In the genomic region with DNA sequence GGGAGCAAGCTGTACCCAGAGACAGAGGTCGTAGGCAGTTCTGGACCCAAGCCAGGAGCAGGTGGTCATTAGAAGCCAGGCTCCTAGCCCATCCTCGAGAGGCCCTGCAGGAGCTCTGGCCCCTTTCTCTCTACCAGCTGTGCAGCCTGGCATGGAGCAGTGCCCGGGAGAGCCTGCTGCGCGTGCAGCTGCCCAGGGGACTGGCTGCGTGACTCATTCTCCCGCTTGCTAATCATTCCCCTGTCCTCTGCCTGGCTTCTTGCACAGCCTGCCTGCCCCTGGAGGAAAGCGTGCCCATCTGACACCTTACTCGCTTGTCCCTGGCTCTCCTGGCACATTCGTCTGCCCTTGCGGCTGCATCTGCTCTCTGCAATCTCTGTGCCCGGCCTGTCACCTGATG, we compare ENCODE assay signal across 7 mouse cellular contexts. TPM values are rescaled to one million over a fixed set of nuclear protein-coding genes. Genes with fewer than 3 reads are reported as not detected.
A peak's percentile ranks its signal among the peaks of the same experiment; 100 is the strongest.
DNase-seq lines count a peak whose midpoint lies in the region; ATAC-seq and TF ChIP-seq lines count a peak whose summit lies in the region.

No protein-coding gene starts in this region.

- no peak overlapping the region for H3K4me2 ChIP-seq in lung, embryonic 15.5 days
- H3K4me2 ChIP-seq in forebrain, postnatal 0 days (ENCODE audit: low read depth), result no peak overlapping the region
- no peak overlapping the region for H3K4me2 ChIP-seq in midbrain, postnatal 0 days (ENCODE audit: low read depth, low read length, poor library complexity, severe bottlenecking)
- H3K4me2 ChIP-seq in liver, postnatal 0 days (ENCODE audit: low read depth, low read length), result no peak overlapping the region

- no peaks in the 10 kb centered on the region for H3K9me3 ChIP-seq in lung, embryonic 15.5 days
- no peaks in the 10 kb centered on the region for H3K9me3 ChIP-seq in forebrain, postnatal 0 days (ENCODE audit: low read length)
- H3K9me3 ChIP-seq in midbrain, postnatal 0 days (ENCODE audit: low read length), result no peaks in the 10 kb centered on the region
- H3K9me3 ChIP-seq in liver, postnatal 0 days (ENCODE audit: low read length), result no peaks in the 10 kb centered on the region

- 0 out of 2 replicates have a peak, but pooled peaks have one; percentile 19 for ATAC-seq in lung, embryonic 15.5 days (ENCODE audit: borderline replicate concordance, extremely low read depth, low FRiP score, low TSS enrichment)
- peak; percentile 80 for ATAC-seq in forebrain, postnatal 0 days
- no peak for ATAC-seq in midbrain, postnatal 0 days (ENCODE audit: low FRiP score)
- ATAC-seq in liver, postnatal 0 days, result no peak

- no peak for TF ChIP-seq EP300 in liver, postnatal 0 days (IDR thresholded peaks at IDR 0.05; ENCODE audit: low read depth)

- no peak for TF ChIP-seq CTCF in brain, embryonic 14.5 days (IDR thresholded peaks at IDR 0.05; ENCODE audit: borderline replicate concordance, extremely low read depth, insufficient read depth, insufficient read length)
- TF ChIP-seq CTCF in forebrain, postnatal 0 days (IDR thresholded peaks at IDR 0.05; ENCODE audit: low read depth), result no peak
- TF ChIP-seq CTCF in midbrain, postnatal 0 days (IDR thresholded peaks at IDR 0.05), result no peak
- no peak for TF ChIP-seq CTCF in liver, postnatal 0 days (IDR thresholded peaks at IDR 0.05; ENCODE audit: low read depth)

- no peak overlapping the region for H3K9ac ChIP-seq in lung, embryonic 15.5 days
- no peak overlapping the region for H3K9ac ChIP-seq in forebrain, postnatal 0 days
- no peak overlapping the region; the same call in 1 of the 2 replicates for H3K9ac ChIP-seq in midbrain, postnatal 0 days (replicated peaks; ENCODE audit: low read length, poor library complexity, severe bottlenecking)
- no peak overlapping the region for H3K9ac ChIP-seq in liver, postnatal 0 days (replicated peaks)

- H3K27me3 ChIP-seq in lung, embryonic 15.5 days, result no peaks in the 10 kb centered on the region
- no peaks in the 10 kb centered on the region for H3K27me3 ChIP-seq in forebrain, postnatal 0 days (ENCODE audit: insufficient read depth, low read length)
- no peaks in the 10 kb centered on the region for H3K27me3 ChIP-seq in midbrain, postnatal 0 days (ENCODE audit: insufficient read depth, low read length)
- no peaks in the 10 kb centered on the region for H3K27me3 ChIP-seq in liver, postnatal 0 days (ENCODE audit: insufficient read depth, low read length)

- no peak overlapping the region for H3K4me3 ChIP-seq in lung, embryonic 15.5 days
- no peak overlapping the region for H3K4me3 ChIP-seq in forebrain, postnatal 0 days (ENCODE audit: low read depth, low read length)
- H3K4me3 ChIP-seq in midbrain, postnatal 0 days (ENCODE audit: low read depth, low read length), result no peak overlapping the region
- H3K4me3 ChIP-seq in liver, postnatal 0 days (ENCODE audit: low read depth, low read length), result no peak overlapping the region

- no peaks in the 10 kb centered on the region for H3K4me1 ChIP-seq in lung, embryonic 15.5 days
- H3K4me1 ChIP-seq in forebrain, postnatal 0 days (ENCODE audit: insufficient read depth), result no peaks in the 10 kb centered on the region
- H3K4me1 ChIP-seq in midbrain, postnatal 0 days (ENCODE audit: insufficient read depth, low read length), result no peaks in the 10 kb centered on the region
- H3K4me1 ChIP-seq in liver, postnatal 0 days (ENCODE audit: insufficient read depth), result no peaks in the 10 kb centered on the region

- WGBS in lung, embryonic 15.5 days, result 77% methylated on average over 12 of the region's 12 CpGs
- 51% methylated on average over 12 of the region's 12 CpGs for WGBS in forebrain, postnatal 0 days
- WGBS in midbrain, postnatal 0 days, result 54% methylated on average over 12 of the region's 12 CpGs
- WGBS in liver, postnatal 0 days (ENCODE audit: insufficient replicate concordance), result 83% methylated on average over 12 of the region's 12 CpGs

- TF ChIP-seq POLR2A in brain, embryonic 14.5 days (IDR thresholded peaks at IDR 0.05; ENCODE audit: borderline replicate concordance, extremely low read depth, insufficient read depth, insufficient read length, poor library complexity, severe bottlenecking), result no peak

- no peaks in the 10 kb centered on the region for H3K36me3 ChIP-seq in lung, embryonic 15.5 days
- H3K36me3 ChIP-seq in forebrain, postnatal 0 days (ENCODE audit: insufficient read depth), result no peaks in the 10 kb centered on the region
- no peaks in the 10 kb centered on the region for H3K36me3 ChIP-seq in midbrain, postnatal 0 days (ENCODE audit: insufficient read depth, low read length)
- H3K36me3 ChIP-seq in liver, postnatal 0 days (replicated peaks; ENCODE audit: insufficient read depth, low read length), result no peaks in the 10 kb centered on the region

- DNase-seq in lung, postnatal 10 days, result no peak
- DNase-seq in brain, embryonic 14.5 days (ENCODE audit: low read depth), result peak; percentile 81
- peak; percentile 46 for DNase-seq in forebrain, postnatal 0 days
- DNase-seq in midbrain, postnatal 0 days (ENCODE audit: low spot score), result peak; percentile 61
- DNase-seq in urinary bladder, postnatal 25 days (ENCODE audit: low spot score), result no peak
- no peak for DNase-seq in liver, postnatal 0 days

- H3K27ac ChIP-seq in lung, embryonic 15.5 days, result no peak overlapping the region
- H3K27ac ChIP-seq in forebrain, postnatal 0 days (ENCODE audit: low read depth, low read length), result no peak overlapping the region
- H3K27ac ChIP-seq in midbrain, postnatal 0 days (ENCODE audit: low read depth, low read length), result peak overlapping the region; percentile 26; the same call in 1 of the 2 replicates
- no peak overlapping the region for H3K27ac ChIP-seq in liver, postnatal 0 days (ENCODE audit: low read depth)

RNA-seq across cellular contexts. Expression of a gene that starts 40.2 kb away (rescaled TPM):
- 35.3 and 39.6 TPM in 2 replicates for polyA plus RNA-seq in lung, embryonic 15.5 days (2015; fragmentation: Nextera tagmentation; extraction: Ambion mirVana)
- polyA plus RNA-seq in brain, embryonic 14.5 days (2012; rRNA removed), result 45.9 and 59.4 TPM in 2 replicates
- 44.4 and 49.8 TPM in 2 replicates for total RNA-seq in forebrain, postnatal 0 days (2014; rRNA removed)
- polyA plus RNA-seq in forebrain, postnatal 0 days (2015; fragmentation: Nextera tagmentation; extraction: Ambion mirVana), result 19.7 and 24.2 TPM in 2 replicates
- total RNA-seq in midbrain, postnatal 0 days (2014; rRNA removed), result 37.4 and 50.3 TPM in 2 replicates
- 22.8 and 23.1 TPM in 2 replicates for polyA plus RNA-seq in midbrain, postnatal 0 days (2015; fragmentation: Nextera tagmentation; extraction: Ambion mirVana)
- polyA plus RNA-seq in liver, postnatal 0 days (2015; fragmentation: Nextera tagmentation; extraction: Ambion mirVana), result 10.8 and 12.6 TPM in 2 replicates

RNA-seq across cellular contexts. Expression of a gene that starts 40.3 kb away (rescaled TPM):
- polyA plus RNA-seq in lung, embryonic 15.5 days (2015; fragmentation: Nextera tagmentation; extraction: Ambion mirVana), result 0.12 TPM in 1 of 2 replicates, not detected in the other
- polyA plus RNA-seq in brain, embryonic 14.5 days (2012; rRNA removed), result 0.09 and 0.10 TPM in 2 replicates
- 0.95 and 1.4 TPM in 2 replicates for total RNA-seq in forebrain, postnatal 0 days (2014; rRNA removed)
- 0.29 TPM in 1 of 2 replicates, not detected in the other for polyA plus RNA-seq in forebrain, postnatal 0 days (2015; fragmentation: Nextera tagmentation; extraction: Ambion mirVana)
- 0.28 TPM in 1 of 2 replicates, not detected in the other for total RNA-seq in midbrain, postnatal 0 days (2014; rRNA removed)
- polyA plus RNA-seq in midbrain, postnatal 0 days (2015; fragmentation: Nextera tagmentation; extraction: Ambion mirVana), result 0.15 and 0.19 TPM in 2 replicates
- not detected in 2 replicates for polyA plus RNA-seq in liver, postnatal 0 days (2015; fragmentation: Nextera tagmentation; extraction: Ambion mirVana)

Comparison
In these comparisons a context has a peak if more than half of its experiments do, and no peak if none do; other contexts are left out.
1. ATAC-seq: peak in lung, embryonic 15.5 days (single experiment) and forebrain, postnatal 0 days (single experiment); none in midbrain, postnatal 0 days (single experiment) and liver, postnatal 0 days (single experiment).
2. DNase-seq: peak in brain, embryonic 14.5 days (single experiment), forebrain, postnatal 0 days (single experiment) and midbrain, postnatal 0 days (single experiment); none in lung, postnatal 10 days (single experiment), urinary bladder, postnatal 25 days (single experiment) and liver, postnatal 0 days (single experiment).